Mouse (Mus musculus): Measurements from ENCODE around the gene Orc5.
"Not testable (repeated sequence)": the region's sequence is repeated elsewhere in the genome, so short reads cannot be mapped to it uniquely, and the experiment has no call there.

The Orc5 gene

DNA sequence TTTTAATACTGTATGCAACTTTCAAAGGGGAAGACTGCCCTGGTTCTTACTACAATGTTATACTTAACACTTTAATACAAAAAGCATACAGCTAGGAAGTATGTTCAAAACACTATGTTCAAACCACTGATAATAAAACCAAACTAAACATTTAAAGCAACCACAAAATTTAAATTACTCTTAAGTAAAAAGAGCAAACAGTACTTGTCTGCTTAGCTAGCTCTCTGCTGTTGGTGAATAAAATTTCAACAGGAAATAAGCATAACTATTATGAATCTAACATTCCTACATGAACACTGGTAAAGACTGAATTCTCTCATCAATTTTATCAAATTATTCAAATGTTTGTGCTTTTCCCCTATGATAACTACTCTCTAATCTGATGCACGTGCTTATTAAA is 13.5 kb downstream of the Orc5 start:
- DNase-seq (ENCODE audit: low read depth, low spot score), result no peak

- DNase-seq (ENCODE audit: low read depth, low spot score), result no peak
These were observed 17.7 kb downstream of the Orc5 start for GRCm38 (mm10) chr5:22532571-22532970.

DNA sequence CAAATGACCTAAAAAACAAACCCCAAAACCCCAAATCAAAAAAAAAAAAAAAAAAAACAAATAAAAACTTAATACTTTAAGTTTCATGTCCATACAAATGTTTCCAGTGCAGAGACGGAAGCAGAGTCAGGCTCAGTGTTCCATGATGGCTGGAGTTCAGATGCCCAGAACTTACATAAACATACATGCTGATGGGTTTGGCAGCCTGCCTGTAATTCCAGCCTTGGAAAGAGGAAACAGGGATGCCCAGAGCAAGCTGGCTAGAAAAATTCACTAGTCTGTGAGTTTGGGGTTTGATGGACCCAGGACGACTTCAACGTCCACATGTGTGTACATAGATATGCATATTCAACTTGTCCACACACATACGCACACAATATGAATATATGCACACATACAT is 27.6 kb downstream of the Orc5 start:
- DNase-seq (ENCODE audit: low read depth, low spot score), result no peak

DNA sequence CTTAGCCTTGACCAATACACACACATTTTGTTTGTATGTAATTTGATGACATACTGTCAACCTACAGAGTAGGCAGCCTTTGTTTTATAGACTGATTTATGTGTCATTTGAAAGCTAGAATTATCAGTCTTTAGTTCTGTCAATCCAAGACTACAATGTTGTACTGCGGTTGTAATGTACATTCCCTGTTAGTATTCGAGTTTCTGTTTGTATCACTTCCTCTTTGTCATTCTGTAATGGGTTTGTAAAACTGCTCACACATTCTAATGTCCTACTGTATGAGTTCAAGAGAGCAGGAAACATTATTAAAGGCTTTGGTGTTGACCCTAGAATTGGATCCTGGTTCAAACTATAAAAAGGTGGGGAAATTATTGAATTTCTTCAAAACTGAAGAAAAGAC is 30.5 kb downstream of the Orc5 start:
- DNase-seq (ENCODE audit: low read depth, low spot score), result no peak

DNA sequence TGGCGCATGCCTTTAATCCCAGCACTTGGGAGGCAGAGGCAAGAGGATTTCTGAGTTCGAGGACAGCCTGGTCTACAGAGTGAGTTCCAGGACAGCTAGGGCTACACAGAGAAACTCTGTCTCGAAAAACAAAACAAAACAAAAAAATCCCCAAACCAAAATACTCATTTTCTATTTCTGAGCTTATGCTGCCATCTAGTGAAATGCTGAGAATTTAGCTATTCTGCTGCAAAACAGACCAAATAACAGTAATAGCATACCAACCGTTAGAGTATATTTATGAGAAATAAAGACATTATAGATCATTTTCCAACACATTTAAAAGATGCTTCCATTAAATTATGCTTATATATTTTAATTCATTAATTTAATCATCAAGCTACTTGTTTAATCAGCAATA is 34.5 kb downstream of the Orc5 start:
- DNase-seq (ENCODE audit: low read depth, low spot score), result not testable (repeated sequence)

GRCm38 (mm10) chr5:22514231-22514630 is 36.0 kb downstream of the Orc5 start:
- not testable (repeated sequence) for DNase-seq (ENCODE audit: low read depth, low spot score)

- not testable (repeated sequence) for DNase-seq (ENCODE audit: low read depth, low spot score)
These were observed 37.6 kb downstream of the Orc5 start for GRCm38 (mm10) chr5:22512579-22512978.

- DNase-seq (ENCODE audit: low read depth, low spot score), result peak; percentile 20
These were observed 38.4 kb downstream of the Orc5 start for GRCm38 (mm10) chr5:22511824-22512223.

DNA sequence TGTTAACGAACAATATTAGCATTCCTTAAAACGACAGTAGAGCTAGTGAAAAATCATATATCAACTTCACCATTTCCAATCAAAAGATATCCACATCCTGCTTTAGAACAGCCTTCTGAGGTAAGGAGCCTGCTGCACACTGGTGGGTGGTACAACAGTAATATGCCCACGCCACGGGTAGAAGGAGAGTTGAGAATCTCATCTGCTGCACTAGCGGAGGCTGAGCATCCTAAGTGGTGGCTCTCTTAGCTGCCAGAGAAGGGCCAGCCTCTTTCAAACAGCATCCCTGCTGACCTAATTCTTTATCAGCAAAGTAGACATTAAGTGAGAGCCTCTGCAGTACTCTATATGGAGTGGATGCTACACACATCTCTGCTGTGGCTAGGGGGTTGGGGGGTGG is 41.7 kb downstream of the Orc5 start:
- DNase-seq (ENCODE audit: low read depth, low spot score), result no peak

GRCm38 (mm10) chr5:22499437-22499836 is 50.8 kb downstream of the Orc5 start:
- no peak for DNase-seq (ENCODE audit: low read depth, low spot score)

GRCm38 (mm10) chr5:22491088-22491487 is 59.1 kb downstream of the Orc5 start:
- no peak for DNase-seq (ENCODE audit: low read depth, low spot score)

DNA sequence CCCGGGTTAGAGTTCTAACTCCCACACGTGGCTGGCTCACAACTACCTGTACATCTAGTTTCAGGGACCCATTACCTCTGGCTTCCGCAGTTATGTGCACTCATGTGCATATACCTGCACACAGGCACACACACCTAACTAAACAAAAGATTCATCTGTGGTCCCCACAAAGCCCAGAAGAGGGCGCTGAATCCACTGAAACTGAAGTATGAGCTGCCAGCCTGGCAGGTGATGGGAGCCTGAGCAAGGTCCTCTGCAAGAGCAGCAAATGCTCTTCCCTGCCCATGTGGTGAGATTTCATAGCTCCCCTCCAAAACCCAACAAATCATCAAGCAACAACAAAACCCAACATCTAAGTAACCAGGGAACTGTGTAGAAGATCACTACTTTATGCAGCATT is 61.1 kb downstream of the Orc5 start:
- DNase-seq (ENCODE audit: low read depth, low spot score), result no peak

DNA sequence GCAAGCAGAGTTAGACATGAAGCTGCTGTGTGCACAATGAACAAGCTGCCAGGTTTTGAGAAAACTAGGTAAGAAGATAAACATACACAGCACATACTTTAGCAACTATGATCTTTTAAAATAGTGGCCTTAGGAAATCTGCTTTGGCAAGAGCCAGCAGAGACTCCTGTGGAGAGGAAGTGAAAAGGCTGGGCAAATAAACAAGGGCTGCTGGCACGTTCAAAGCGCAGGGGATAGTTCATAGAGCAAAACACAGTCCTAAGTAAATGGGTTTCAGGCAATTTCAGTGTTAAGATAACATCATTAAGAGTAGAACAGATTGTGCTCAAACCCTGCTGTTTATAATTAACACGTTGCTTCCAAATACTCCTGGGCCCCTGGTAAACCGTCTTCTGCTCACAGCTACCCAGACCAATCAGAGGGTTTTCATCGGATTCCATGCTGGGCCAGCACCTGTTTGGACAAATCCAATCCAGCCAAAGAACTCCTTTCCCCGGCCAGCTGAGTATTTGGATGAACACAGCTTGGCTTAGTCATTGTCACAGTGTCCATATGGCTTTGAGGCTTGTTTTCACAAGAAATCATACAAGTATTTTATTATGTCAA is 63.5 kb downstream of the Orc5 start:
- DNase-seq (ENCODE audit: low read depth, low spot score), result no peak

GRCm38 (mm10) chr5:22485764-22486163 is 64.5 kb downstream of the Orc5 start:
- DNase-seq (ENCODE audit: low read depth, low spot score), result no peak

DNA sequence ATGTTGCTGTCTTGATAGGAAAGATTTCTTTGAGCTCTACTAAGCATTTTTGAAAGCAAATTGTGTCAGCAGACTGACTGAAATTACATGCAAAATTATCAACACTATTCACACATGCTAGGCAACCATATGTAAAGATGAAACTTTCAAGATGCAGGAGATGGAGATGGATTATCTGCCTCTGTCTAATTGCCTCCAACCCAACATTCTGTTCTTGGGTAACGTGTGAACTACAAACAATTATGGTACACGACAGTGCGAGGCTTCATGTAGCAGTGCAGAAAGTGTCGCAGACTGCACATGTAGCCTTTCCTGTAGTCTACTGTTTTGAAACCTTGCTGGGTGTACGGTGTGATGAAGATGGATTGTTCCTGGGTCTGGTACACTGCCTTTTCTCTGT is 67.7 kb downstream of the Orc5 start:
- no peak for DNase-seq (ENCODE audit: low read depth, low spot score)

DNA sequence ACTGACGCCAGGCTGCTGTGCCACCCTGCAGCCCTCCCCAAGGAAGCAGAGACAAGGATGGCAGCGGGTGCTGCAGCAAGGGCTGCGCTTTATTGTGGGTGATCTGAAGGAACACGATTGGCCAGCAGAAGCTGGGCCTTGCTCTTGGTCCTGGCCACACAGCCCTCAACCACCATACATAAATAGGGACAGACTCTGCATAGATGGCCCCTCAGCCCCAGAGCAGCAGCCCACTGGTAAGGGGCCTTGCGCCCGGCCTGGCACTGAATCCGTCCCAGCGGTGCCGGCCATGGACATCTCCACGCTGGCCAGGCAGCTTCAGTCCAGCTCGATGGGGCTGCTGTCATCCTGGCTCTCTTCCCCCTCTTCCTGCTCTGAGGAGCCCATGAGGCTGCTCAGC is 77.8 kb downstream of the Orc5 start:
- DNase-seq (ENCODE audit: low read depth, low spot score), result not testable (repeated sequence)

DNA sequence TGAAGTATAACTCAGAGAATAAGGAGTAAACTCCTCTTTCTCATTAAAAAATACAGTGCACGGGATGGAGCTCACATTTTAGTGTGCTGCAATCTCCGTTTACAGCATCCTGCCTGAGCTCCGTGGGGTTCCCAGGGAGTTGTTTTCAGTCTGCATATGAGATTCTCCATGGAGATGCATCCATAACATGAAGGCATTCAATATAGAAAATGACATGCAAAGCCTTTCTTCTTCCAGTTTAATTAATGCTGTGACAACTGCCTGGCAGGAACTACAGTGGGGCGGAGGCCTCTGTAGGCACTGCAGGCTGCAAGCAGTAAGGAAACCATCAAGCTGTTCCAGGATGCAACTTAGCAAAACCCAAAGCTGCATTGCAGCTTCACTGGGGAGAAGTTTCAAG is 79.0 kb downstream of the Orc5 start:
- DNase-seq (ENCODE audit: low read depth, low spot score), result no peak

GRCm38 (mm10) chr5:22452871-22453661 is 97.2 kb downstream of the Orc5 start:
- no peak for DNase-seq (ENCODE audit: low read depth, low spot score)

- no peak for DNase-seq (ENCODE audit: low read depth, low spot score)
These were observed 97.8 kb downstream of the Orc5 start for GRCm38 (mm10) chr5:22452452-22452851.

GRCm38 (mm10) chr5:22451764-22452163 is 98.5 kb downstream of the Orc5 start:
- DNase-seq (ENCODE audit: low read depth, low spot score), result no peak

DNA sequence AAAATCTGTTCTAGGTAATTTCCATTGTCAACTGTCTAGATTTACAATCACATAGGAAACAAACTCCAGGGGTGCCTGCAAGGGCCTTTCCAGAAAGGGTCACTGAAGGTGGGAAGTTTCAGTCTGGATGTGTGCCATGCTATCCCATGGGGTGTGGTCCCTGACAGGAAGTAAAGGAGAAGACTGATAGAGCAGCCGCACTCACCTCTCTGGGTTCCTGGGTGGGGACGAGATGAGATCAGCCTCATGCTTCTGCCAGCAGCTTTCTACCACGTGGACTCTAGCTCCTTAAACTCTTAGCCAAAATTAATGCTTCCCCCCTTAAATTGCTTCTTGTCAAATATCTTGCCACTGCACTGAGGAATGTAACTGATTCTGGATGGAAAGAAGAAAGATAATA is 100.7 kb downstream of the Orc5 start:
- DNase-seq (ENCODE audit: low read depth, low spot score), result no peak

Measured in forelimb bud, embryonic 11.5 days (tissue).